Mouse (Mus musculus) layer of hippocampus, postnatal 10 days (tissue): ENCODE measurements around the gene Invs. TPM values are rescaled to one million over a fixed set of nuclear protein-coding genes. Genes with fewer than 3 reads are reported as not detected.
A peak's percentile ranks its signal among the peaks of the same experiment; 100 is the strongest.

Source experiments
- DNase-seq, 2 experiments: peaks; one replicate each; pipeline ENCODE4 v3.0.0; 2021; ENCODE audit warnings: low spot score in 2 of 2
- long read RNA-seq: library from polyadenylated mRNA; stranded (forward); transcript quantifications from one replicate; pipeline ENCODE4 v2.0.0, GENCODE M21; 2023
- total RNA-seq, 2 experiments: library from RNA; stranded (reverse); gene quantifications; 2 replicates each; pipeline ENCODE4 v1.2.3; 2021

The Invs gene
- total RNA-seq: 10 to 100 TPM; 10.6 to 11.6 TPM
- long read RNA-seq: 0 reads

DNA sequence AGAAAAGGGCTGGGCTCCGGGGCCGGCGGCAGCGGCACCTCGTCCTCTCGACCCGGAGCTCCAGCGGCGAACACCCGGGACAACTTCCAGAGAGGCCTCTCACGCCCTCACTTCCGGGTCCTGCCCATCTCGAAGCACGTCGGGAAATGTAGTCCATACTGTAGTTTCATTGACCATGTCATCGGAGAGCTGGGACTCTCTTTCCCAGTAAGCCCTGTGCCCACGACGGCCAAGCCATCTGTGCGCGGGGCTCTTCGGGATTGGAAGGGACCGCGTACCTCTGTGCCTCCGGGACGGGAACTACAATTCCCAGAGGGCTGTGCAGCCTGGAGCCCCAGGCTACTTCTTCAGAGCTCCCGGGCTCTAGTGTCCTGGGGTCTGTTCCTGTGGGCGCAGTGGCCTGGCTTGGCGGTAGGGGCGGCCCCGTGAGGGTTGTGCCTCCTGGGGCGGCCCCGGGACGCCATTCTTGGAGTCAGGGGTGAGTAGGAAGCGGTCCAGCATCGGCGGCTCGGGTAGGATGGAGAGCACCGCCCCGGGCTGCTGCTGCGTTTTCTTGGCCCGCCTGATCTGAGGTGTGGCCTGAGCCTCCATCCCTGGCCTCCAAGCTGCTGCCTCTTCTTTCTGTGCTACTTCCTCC lies at the start of gene Invs, which contains the start of gene Erp44:
TSS of gene Invs (plus strand) at position 263 of the 637 bp plus-strand sequence.
TSS of gene Erp44 (minus strand) at position 61 of the 637 bp plus-strand sequence.
- DNase-seq: peak; percentile 91 to 92

DNA sequence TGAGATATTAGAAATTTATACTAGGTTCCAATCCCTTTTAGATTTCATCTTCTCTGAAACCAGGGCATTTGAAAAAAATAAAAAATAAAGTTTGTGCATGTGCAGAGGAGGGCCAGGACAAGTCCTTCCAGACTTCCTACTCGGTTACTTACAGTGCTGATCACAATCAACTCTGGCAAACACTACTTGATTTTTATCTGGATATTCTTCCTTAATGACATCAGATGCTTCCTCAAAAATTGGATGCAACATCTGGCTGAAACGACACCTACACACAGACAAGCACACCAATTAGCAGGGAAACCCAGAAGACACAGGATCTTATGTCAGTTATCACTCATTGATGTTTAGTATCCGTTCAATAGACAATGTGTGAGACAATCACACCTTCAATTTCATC lies 42.8 kb upstream of the Invs start:
- no peak for DNase-seq

DNA sequence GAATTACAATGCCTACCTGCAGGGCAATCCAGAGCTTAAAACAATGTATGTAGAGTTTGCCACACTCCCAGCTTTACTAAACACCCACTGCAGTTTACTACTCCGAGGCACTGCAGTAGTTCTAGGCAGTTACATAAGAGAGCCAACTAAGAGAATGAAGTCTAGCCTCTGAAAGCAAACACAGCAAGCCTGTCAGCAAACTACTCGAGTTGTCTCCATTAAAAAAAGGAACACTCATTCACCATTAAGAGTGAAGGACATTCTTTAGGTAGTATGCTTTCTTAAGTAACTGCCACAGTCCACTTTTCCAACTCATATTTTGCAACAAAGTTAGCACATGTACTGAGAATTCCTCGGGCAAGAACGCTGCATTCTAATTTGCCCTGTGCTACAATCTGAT lies 40.5 kb upstream of the Invs start:
- DNase-seq: no peak

DNA sequence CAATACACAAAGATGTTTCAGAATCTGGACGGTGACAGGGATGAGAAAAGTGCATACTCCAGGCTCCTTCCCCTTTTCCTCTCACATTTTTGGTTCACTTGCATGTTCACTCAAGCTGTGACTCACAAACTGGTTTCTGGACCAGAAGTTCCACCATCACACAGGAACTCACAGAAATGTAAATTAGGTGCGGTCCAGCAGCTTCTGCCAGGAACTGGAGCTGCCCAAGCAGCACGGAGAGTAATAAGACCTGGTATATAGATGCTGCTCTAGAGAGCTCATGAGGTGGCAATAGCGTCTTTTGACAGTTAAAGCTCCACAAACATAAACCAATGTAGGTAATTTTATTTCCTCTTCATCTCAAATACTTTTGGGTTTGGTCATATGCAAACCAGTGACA lies 37.1 kb upstream of the Invs start:
- DNase-seq: no peak

DNA sequence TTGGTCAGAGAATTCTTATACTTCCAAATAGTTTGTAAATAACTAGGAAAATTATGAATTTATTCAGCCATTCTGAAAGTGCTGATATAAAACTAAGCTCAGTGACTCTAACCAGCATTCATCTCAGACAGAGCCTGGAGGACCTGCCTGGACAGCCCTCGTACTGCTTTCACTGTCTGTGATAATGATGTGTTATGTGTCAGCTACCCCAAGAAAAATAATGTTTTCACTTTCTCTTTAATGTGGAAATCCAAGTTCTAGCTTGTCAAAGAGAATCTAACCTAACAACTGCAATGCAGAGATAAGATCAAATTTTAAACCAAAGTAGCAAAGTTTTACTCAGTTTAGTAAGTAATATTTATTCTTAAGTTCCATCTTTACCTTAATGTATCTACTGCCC lies 35.8 kb upstream of the Invs start:
- no peak for DNase-seq

DNA sequence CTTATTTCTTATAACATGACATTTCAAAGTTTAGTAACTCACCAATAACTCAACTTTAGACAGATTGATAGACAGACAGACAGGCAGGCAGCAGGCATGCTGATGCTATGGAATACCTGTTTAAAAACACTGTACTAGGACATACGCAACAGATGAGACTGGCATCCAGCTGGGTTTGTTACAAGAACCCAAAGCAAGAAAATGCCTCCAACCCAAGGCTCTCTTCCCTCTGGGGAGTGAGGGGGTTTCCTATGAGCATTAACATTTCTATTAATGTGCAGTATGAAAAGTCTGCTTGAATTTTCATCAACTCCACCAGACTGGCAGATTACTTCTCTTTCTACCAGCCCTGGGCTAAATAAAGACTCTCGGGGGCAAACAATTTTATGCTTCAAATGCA lies 35.3 kb upstream of the Invs start:
- DNase-seq: no peak

DNA sequence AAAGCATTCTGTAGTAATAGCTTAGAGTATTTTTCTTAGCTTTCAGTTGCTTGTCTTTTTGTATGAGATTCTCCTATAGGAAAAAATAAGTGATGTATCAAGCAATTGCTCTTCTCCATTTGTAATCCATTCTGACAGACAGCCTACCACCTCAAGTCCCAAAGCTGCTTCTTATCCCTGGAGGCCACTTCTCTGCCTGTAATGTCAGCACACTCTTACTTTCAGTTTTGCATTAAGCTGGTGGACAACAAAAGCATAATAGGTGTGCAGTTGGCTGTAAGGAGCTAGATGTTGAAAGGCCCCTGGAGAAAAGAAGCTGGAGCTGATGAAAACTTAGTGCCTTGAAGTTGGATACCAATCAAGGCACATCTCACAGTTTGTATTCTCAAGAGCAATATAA lies 26.3 kb upstream of the Invs start:
- no peak for DNase-seq

DNA sequence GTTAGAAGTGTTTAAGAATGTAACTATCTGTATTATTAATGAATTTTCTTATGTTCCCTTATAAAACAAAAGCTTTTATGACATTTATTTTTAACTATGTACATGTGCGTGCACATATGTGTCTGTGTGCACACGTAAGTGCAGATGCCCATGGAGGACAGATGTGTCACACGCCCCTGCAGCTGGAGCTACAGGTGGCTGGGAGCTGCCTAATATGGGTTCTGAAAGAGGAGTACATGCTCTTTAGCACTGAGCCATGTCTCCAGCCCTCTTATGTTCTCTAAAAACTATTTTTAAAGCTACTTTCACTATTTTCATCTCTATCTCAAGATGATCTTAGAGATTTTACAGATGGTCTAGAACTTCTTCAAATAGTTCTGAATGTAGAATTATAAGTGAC lies 21.5 kb upstream of the Invs start:
- DNase-seq: no peak

DNA sequence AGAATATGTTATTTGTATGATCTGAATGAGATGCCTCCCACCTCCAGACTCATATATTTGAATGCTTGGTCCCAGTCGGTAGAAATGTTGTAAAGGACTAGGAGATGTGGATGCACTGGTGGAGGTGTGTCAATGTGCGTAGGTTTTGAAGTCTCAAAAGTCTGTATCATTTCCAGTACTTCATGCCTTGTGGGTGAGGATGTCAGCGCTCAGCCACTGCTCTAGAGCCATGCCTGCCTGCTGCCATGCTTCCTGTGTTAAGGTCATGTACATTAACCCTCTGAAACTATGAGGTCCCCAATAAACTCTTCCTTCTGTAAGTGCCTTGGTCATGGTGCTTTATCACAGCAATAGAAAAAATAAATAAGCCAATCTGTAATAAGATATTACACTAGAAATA lies 11.9 kb upstream of the Invs start:
- no peak for DNase-seq

DNA sequence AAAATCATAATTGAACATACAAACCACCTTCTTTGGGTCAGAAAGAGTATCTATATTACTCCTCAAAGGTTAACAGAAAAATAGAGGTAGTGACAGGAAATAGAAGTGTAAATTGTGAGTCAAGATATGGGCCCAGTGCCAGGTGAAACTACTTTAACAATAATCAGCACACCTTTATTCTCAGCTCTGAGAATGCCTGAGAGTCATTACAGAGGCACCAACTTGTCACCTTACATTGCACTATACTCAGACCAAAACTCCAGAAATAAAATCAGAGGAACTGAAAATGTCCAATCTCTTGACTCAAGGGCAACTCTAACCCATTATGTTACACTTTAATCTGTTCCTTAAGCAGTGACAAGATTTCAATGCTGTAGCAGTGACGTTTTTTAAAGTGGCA lies 11.4 kb upstream of the Invs start:
- no peak for DNase-seq

DNA sequence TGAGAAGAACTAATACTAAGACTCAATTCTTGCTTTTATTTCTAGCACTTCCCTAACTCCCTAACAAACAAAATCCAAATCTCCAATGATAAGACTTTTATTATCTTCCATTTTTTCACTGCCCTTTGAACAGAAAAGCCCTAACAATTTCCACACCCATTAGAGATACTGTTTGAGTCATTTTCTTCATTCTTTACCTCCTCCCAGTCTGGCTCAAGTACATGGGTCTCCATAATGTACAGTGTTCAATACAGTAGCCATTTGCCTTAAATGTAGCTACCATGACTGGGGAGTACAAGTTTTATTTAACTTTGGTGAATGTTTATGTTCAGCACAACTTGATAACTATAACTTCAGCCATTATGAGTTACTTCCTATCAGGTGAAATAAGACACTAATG lies 9.0 kb upstream of the Invs start:
- no peak for DNase-seq

DNA sequence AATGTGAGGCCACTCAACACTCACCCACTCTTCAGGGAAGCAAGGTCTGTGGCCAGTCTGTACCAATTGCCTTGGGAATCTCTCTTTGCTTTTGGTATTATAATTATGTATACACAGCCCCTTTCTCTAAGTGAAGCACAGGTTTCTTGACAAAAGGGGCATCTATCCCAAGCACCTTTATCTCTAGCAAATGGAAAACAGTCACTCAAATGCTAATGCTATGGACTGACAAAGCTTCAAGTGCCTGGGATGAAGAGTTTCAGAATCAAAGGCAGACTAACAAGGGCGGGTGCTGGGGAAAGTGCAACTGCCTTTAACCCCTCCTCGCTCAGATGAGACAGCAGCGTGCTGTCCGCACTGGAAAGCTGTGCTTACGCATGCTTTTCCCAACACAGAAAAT lies 7.7 kb upstream of the Invs start:
- DNase-seq: no peak

DNA sequence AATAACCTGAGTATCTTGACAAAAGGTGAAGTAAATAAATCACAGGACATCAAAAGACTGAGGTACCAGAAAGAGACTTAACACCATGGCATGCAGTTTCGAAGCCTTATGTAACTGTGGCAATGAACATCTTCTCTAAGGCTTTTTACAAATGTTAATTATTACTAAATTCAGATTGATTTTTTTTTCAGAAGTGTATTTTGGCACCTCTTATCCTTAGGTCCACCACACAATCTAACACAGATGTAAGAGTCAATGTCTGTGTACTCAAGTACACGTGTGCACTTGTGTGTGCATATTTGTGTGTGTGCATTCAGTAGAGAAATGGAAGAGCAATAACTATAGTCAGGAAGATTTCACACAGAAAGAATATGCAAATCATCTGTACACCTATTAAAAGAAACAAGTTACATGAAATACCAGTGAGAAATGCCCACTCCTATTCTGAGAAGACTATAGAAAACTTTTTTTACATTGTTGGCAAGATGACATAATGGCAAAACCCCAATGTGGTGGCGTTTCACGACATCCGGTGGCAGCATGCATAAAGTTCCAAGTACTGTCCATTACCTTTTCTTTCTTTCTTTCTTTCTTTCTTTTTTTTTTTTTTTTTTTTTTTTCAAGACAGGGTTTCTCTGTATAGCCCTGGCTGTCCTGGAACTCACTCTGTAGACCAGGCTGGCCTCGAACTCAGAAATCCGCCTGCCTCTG lies 6.3 kb upstream of the Invs start:
- no peak for DNase-seq

DNA sequence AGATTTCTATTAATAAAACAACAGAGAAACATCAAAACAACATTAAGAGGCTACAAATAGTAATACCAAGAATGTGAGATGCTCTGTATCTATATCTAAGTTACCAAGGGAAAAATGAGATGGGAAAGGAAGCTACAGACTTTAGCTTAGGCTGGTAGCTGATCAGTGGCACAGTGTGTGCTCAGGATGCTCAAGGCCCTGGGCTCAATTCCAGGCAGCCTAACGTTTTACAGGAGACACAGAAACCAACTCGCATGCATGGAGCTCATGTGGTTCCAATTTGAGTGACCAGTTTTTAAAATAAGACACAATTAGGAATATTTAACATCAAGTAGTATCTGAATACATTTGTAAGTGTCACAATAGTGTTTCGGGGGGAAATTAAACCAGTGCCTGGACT lies 3.8 kb upstream of the Invs start:
- DNase-seq: no peak

DNA sequence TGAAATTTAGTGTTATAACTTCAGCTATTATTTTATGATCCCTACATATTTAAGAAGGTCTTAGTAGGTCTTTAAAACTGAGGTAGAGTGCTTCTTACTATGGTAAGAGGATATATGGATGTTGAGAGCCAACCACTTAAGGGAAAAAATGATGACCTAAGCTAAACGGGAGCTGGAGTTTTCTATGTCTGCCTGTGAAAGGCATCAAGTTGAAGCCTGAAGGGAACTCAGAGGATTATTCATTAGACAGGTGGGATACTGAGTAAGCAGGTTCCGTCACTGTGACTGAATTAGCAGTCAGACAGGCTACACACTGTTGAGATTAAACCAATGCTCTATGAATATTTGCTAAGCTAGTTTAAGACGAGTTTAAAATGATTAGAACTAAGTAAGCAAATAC lies 2.5 kb upstream of the Invs start:
- no peak for DNase-seq

DNA sequence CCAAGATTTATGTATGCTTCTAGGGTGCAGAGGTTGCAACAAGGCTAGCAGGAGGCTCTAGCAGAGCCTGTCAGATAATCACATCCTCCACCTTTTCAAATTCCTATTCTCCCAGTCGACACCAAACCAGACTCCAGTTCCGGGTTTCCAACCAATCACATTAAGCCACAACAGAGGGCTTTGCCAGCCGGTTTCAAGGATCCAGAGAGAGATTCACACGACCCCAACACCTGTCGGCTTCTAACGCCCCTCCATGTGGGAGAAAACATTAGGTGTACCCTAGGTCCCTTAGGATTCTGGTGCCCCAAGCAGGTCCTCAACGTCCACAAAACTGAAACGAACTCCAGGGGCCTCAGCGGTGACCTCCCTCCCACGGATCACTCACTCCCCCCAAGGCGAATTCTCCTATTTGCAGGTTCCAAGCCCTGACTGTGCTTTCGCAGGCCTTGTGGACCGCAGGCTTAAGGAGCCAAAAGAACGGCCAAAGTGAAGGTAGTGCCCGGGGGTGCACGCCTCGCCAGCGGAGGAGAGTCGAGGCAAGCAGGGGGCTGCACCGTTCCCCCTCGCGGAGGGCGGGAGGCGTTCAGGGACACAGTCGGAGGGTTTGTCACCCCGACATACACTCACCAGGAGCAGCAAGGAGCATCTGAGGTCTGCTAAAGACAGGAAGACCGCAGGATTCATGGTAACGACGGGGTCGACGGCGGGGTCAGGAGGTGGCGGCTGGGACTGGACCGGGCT lies 633 bp upstream of the Invs start:
- peak; percentile 39 to 47 for DNase-seq

DNA sequence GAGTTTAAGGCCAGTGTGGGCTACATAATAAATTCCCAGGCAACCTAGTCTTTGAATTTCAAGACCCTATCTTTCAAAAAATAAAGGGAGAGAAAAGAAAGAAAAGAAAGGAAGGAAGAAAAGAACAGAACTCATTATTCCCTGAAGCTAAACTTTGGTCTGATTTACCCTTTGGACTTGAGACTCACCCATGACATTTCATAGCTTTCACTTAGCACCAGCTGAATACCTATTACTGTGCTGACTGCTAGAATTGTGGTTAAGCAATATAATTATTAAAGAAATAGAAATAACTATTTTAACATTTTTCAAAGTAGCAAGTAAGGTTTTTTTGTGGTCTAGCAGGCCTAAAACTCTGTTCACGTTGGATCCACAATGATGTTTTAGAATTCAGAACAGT lies 1.6 kb downstream of the Invs start:
- DNase-seq: no peak

DNA sequence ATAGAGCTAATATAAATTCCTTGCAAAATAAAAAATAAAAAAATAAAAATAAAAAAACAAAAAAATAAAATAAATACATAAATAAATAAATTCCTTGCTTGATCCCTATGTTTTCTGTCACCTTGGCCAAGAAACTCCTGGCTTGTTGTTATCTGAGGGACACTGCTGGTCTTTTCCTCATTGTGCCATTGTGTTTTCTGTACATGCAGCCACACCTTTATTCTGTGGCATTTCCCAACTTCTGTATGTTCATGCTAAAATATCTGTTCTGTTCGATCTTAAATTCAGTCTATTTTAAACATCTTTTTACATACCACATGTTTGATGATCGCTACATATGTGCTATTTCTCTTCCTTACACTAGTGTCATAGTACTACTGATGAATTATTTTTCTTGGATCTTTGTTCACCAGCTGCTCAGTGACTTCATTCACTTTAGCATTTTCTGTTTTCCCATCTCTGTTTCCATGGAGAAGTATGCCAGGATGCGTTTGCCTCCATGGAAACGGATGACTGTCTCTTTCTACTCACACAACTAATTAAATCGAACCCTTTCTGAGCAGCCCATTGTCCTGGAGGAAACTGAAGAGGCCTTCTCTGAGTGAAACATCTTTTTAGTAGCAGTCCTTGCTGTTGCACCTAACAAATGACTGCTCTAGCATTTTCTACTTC lies 7.7 kb downstream of the Invs start:
- DNase-seq: peak; percentile 13 to 35

DNA sequence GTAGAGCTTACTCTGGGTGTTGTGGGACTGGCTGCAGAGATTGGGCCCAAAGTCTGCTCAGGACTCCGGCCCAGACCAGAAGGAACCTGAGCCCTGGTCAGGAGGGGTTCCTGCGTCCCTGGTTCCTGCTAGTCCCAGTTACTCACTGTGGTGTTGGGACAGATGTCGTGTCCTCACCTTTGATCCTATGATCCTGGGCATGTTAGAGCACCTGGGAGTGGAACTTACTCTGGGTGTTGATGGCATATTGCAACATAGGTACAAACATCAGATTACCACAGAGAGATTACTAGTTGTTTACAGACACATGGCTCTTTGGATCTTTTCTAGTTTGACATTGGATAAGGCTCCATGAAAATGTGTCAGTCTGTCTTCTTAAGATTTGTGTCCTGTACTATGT lies 35.3 kb downstream of the Invs start:
- DNase-seq: no peak

DNA sequence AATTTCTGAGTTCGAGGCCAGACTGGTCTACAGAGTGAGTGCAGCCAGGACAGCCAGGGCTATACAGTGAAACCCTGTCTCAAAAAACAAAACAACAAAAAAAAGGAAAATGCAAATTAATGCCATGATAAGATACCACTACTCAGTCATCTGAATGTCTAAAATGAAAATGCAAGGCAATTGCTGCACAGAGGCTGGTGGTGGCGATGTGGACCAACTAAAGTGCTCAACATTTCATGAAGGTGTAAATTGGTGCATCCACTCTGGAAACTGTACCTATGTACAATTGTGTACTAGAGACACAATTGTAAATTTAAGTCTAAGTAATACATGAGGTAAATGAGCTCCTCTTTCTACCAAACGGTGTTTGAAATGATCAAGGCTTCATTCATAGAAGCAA lies 36.5 kb downstream of the Invs start:
- no peak for DNase-seq

DNA sequence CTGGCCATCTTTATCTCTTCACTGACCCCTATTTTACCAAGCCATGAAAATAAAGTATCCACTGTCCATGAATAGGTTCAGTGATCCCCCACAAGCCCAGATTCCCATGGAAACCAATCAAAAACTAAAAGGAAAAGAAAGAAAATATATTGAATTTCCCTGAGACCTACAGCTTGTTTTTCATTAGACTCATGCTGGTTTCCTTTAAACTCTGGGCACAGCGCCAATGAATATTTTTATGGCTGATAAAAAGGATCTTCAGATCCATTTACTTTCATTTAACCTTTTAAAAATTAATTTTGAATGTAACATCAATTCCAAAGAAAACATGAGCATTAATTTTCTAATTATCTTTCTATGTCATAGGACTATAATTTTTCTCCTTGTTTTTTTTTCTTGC lies 41.7 kb downstream of the Invs start:
- DNase-seq: no peak

DNA sequence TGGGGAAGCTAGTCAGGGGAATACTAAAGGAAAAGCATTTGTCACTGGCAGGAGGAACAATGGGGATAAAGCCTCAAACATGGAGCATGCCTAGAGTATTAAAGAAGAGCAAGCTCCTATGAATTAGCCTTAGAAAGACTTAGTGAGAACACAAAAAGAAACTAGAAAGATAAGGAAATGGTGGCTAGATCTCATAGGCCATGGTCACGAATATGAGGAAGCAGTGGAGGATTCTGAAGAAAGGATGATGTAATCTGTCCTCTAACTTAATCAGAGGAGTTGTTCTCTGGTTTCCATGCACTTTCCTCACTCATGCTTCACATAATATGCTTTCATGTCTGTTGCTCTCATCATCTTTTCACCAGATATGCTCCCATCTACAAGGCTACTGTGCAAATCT lies 42.5 kb downstream of the Invs start:
- DNase-seq: no peak
